Mouse (Mus musculus): Measurements from ENCODE around the gene Klhl29. TPM values are rescaled to one million over a fixed set of nuclear protein-coding genes. Genes with fewer than 3 reads are reported as not detected.

Gene Klhl29
- polyA plus RNA-seq, 1 experiment = 0.22 TPM

DNA sequence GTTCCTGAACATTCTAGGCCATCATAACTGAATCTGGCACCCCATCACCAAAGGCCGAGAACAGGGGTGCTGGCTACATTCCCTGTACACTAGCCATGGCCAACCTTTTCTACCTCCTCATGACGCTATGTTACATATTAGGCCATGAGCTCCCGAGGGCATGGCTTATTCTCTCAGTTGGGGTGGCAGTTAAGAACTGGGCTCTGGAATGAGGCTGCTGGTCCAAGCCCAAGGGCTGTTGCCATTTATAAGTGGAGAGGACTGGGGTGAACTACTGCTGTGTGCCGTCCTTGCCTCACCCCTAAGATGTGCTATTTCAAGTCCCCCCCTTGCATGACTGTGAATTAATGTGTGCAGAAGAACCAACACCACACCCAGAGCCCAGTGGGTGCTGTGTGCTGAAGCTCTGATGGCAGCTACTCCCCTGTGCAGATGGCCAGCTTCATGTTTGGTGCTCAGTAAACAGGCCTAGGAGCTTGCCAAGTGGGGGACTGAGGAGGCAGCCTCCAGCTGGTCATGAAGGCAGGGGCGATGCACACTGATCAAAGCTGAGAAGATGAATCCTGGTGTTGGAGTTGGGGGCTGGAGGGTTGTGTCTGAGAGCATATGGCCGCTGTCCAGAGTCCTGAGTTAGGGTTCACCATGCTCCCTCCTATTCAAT lies 218.3 kb downstream of the Klhl29 start:
- H3K4me3 ChIP-seq (replicated peaks; ENCODE audit: control insufficient read depth, low read depth, low read length) = no peak overlapping the region
- WGBS = 74% methylated on average over 6 of the region's 6 CpGs
- H3K4me1 ChIP-seq (ENCODE audit: control insufficient read depth, insufficient read depth, low read length) = no peaks in the 10 kb centered on the region
- H3K27ac ChIP-seq (ENCODE audit: control insufficient read depth, insufficient read depth, low read depth, low read length, poor library complexity) = no peak overlapping the region
- TF ChIP-seq POLR2A (IDR thresholded peaks at IDR 0.05; ENCODE audit: borderline replicate concordance, control insufficient read depth, low read depth, low read length) (no peak), CTCF (IDR thresholded peaks at IDR 0.05; ENCODE audit: control insufficient read depth, insufficient read depth, low read length) (no peak)

DNA sequence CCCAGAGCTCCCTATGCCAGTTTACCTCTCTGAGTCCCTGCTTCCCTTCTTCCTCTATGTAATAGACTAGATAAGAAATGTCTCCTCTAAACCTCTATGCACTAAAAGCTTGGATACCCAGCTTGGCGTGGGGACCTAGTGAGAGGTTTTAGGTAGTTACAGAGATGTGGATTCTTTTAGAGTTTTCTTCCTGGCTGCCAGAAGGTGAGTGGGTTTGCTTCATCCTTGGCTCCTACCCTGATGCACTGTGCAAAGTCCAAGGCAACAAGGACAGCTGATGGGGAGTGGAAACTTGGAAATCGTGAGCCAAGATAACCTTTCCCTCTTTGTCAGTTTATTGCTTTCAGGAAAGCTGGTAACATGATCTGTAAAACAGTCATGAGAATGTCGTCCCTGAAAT lies 220.3 kb downstream of the Klhl29 start:
- Histone ChIP-seq H3K27ac (ENCODE audit: control insufficient read depth, insufficient read depth, low read depth, low read length, poor library complexity) (no peak overlapping the region), H3K4me3 (replicated peaks; ENCODE audit: control insufficient read depth, low read depth, low read length) (no peak overlapping the region), H3K4me1 (ENCODE audit: control insufficient read depth, insufficient read depth, low read length) (no peaks in the 10 kb centered on the region)
- 54% methylated on average over 3 of the region's 3 CpGs for WGBS
- no peak for TF ChIP-seq POLR2A (IDR thresholded peaks at IDR 0.05; ENCODE audit: borderline replicate concordance, control insufficient read depth, low read depth, low read length)
- no peak for TF ChIP-seq CTCF (IDR thresholded peaks at IDR 0.05; ENCODE audit: control insufficient read depth, insufficient read depth, low read length)

DNA sequence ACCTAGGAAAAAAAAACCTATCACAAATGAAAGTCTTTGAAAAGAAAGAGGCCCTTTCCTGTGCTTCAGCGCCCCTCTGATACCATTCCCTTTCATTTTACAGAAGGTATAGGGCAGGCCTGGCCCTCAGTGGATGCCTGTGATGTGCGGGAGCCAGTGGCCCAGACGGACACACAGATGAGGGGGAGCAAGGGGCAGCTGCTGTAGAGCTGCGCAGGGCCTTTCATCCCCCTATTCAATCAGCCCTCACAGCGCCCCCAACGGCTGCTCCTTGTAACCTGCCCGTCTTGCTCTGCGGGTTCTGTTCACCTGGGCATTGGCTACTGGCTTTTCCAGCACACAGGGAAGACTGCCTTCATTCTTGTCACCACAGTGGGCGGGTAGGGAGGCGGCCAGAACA lies 223.6 kb downstream of the Klhl29 start:
- WGBS = 32% methylated on average over 10 of the region's 10 CpGs
- Histone ChIP-seq H3K27ac (ENCODE audit: control insufficient read depth, insufficient read depth, low read depth, low read length, poor library complexity) (no peak overlapping the region), H3K4me3 (replicated peaks; ENCODE audit: control insufficient read depth, low read depth, low read length) (no peak overlapping the region), H3K4me1 (ENCODE audit: control insufficient read depth, insufficient read depth, low read length) (no peaks in the 10 kb centered on the region)
- no peak for TF ChIP-seq CTCF (IDR thresholded peaks at IDR 0.05; ENCODE audit: control insufficient read depth, insufficient read depth, low read length)
- TF ChIP-seq POLR2A (IDR thresholded peaks at IDR 0.05; ENCODE audit: borderline replicate concordance, control insufficient read depth, low read depth, low read length) = no peak

DNA sequence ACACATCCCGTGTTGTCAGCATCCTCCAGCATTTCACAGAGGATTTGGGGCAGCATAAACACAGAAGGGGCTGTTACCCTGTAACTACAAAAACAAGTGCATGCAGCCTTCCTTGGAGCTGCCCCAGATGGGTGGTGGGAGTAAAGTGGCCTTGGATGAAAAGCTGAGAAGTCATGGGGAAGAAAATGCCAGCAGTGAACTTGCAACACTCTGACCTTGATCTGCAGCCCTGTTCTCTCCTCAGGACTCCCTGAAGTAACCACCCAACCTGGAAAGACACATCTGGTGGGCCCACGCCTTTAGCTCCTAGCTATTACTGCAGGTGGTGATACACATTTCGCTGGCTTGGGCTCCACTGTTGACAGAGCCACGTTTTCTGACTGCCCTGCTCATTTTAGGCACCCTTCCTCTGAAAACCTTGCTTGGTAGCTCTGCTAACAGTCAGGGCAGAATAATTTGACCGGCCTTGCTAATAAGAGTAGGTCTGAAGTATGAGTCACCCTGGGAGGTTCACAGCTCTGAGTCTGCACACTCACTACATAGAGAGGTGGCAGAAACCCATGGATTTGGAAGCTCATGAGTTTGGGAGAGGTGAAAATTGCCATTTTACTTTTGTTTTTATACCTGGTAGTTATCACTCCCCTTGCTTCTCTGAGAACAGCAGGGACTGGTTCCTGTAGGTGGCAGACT lies 228.0 kb downstream of the Klhl29 start:
- Histone ChIP-seq H3K27ac (ENCODE audit: control insufficient read depth, insufficient read depth, low read depth, low read length, poor library complexity) (no peak overlapping the region), H3K4me3 (replicated peaks; ENCODE audit: control insufficient read depth, low read depth, low read length) (no peak overlapping the region), H3K4me1 (ENCODE audit: control insufficient read depth, insufficient read depth, low read length) (no peaks in the 10 kb centered on the region)
- WGBS = 67% methylated on average over 5 of the region's 5 CpGs
- TF ChIP-seq POLR2A (IDR thresholded peaks at IDR 0.05; ENCODE audit: borderline replicate concordance, control insufficient read depth, low read depth, low read length) (no peak), CTCF (IDR thresholded peaks at IDR 0.05; ENCODE audit: control insufficient read depth, insufficient read depth, low read length) (no peak)

- H3K4me3 ChIP-seq (replicated peaks; ENCODE audit: control insufficient read depth, low read depth, low read length) = no peak overlapping the region
- TF ChIP-seq POLR2A (IDR thresholded peaks at IDR 0.05; ENCODE audit: borderline replicate concordance, control insufficient read depth, low read depth, low read length) (no peak), CTCF (IDR thresholded peaks at IDR 0.05; ENCODE audit: control insufficient read depth, insufficient read depth, low read length) (no peak)
- 44% methylated on average over 5 of the region's 5 CpGs for WGBS
- H3K4me1 ChIP-seq (ENCODE audit: control insufficient read depth, insufficient read depth, low read length) = no peaks in the 10 kb centered on the region
- no peak overlapping the region for H3K27ac ChIP-seq (ENCODE audit: control insufficient read depth, insufficient read depth, low read depth, low read length, poor library complexity)
Observed at GRCm38 (mm10) chr12:5143903-5144781, 231.3 kb downstream of the Klhl29 start.

GRCm38 (mm10) chr12:5143224-5143623 lies 232.3 kb downstream of the Klhl29 start:
- no peak overlapping the region for H3K27ac ChIP-seq (ENCODE audit: control insufficient read depth, insufficient read depth, low read depth, low read length, poor library complexity)
- H3K4me3 ChIP-seq (replicated peaks; ENCODE audit: control insufficient read depth, low read depth, low read length) = no peak overlapping the region
- H3K4me1 ChIP-seq (ENCODE audit: control insufficient read depth, insufficient read depth, low read length) = no peaks in the 10 kb centered on the region
- WGBS = 69% methylated on average over 5 of the region's 5 CpGs
- no peak for TF ChIP-seq POLR2A (IDR thresholded peaks at IDR 0.05; ENCODE audit: borderline replicate concordance, control insufficient read depth, low read depth, low read length)
- TF ChIP-seq CTCF (IDR thresholded peaks at IDR 0.05; ENCODE audit: control insufficient read depth, insufficient read depth, low read length) = no peak

DNA sequence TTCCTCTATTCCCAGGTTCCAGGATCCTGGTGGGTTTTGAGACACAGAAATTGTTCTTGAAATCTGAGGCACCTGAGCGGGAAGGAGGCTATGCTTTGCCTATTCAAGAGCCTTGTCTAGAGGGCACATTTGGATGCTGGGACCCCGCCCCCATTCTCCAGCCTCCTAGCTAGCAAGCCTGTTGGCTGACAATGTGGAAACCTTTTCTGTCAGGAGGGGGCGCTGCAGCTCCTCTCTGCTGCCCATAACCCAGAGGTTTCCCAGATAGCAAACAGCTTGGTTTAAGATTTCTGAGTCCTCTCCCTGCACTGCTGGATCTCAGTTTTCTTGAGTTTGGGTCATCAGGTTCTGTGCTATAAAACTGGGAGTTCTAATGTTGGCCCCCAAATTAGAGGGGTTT lies 232.7 kb downstream of the Klhl29 start:
- TF ChIP-seq CTCF (IDR thresholded peaks at IDR 0.05; ENCODE audit: control insufficient read depth, insufficient read depth, low read length) (peak; percentile 11; the same call in 1 of the 2 replicates), POLR2A (IDR thresholded peaks at IDR 0.05; ENCODE audit: borderline replicate concordance, control insufficient read depth, low read depth, low read length) (no peak)
- no peak overlapping the region for H3K4me3 ChIP-seq (replicated peaks; ENCODE audit: control insufficient read depth, low read depth, low read length)
- no peaks in the 10 kb centered on the region for H3K4me1 ChIP-seq (ENCODE audit: control insufficient read depth, insufficient read depth, low read length)
- 20% methylated on average over 3 of the region's 3 CpGs for WGBS
- no peak overlapping the region for H3K27ac ChIP-seq (ENCODE audit: control insufficient read depth, insufficient read depth, low read depth, low read length, poor library complexity)

DNA sequence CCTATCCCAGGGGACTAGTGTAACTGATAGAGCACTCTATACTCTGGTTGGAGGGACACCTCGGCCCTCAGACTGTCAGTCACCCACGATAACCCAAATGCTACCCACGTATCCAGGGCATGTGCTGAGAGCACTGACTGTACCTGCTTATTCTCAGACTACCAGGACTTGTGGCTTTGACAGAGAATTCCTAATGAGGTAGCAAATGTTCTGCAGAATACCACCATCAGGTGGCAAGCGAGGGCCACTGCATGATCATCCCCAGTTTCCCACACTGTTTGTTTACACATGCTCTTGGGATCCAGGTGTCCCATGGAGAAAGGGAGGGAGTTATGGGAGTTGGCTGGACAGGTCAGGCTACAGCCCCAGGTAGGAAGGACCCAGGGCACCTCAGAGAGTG lies 234.4 kb downstream of the Klhl29 start:
- H3K4me3 ChIP-seq (replicated peaks; ENCODE audit: control insufficient read depth, low read depth, low read length) = no peak overlapping the region
- TF ChIP-seq POLR2A (IDR thresholded peaks at IDR 0.05; ENCODE audit: borderline replicate concordance, control insufficient read depth, low read depth, low read length) (no peak), CTCF (IDR thresholded peaks at IDR 0.05; ENCODE audit: control insufficient read depth, insufficient read depth, low read length) (no peak)
- no peaks in the 10 kb centered on the region for H3K4me1 ChIP-seq (ENCODE audit: control insufficient read depth, insufficient read depth, low read length)
- 56% methylated on average over 4 of the region's 4 CpGs for WGBS
- no peak overlapping the region for H3K27ac ChIP-seq (ENCODE audit: control insufficient read depth, insufficient read depth, low read depth, low read length, poor library complexity)

Measured in bone marrow, adult 2 months (tissue).